Mouse (Mus musculus) midbrain, embryonic 16.5 days (tissue): ENCODE measurements around the gene Rapgef2. TPM values are rescaled to one million over a fixed set of nuclear protein-coding genes. Genes with fewer than 3 reads are reported as not detected.

Experiments used
- ATAC-seq: fragments of 200-750 bp; cut with Nextera tagmentation; 2 replicates; pipeline ENCODE4 v1.8.0; 2017; ENCODE audit warnings: moderate TSS enrichment
- H3K27ac ChIP-seq: fragments of 300-500 bp; sonication (generic); 2 replicates; pipeline ENCODE4 v1.5.1; 2014; ENCODE audit warnings: mild to moderate bottlenecking, low read length, mixed read lengths
- H3K27me3 ChIP-seq: fragments of 300-500 bp; sonication (generic); 2 replicates; pipeline ENCODE4 v1.6.1; 2014; ENCODE audit warnings: low read depth, low read length, mixed read lengths; ENCODE audit not compliant: control insufficient read depth, insufficient read depth
- H3K36me3 ChIP-seq: fragments of 300-500 bp; sonication (generic); 2 replicates; pipeline ENCODE4 v1.6.1; 2014; ENCODE audit warnings: mild to moderate bottlenecking, low read length, moderate library complexity, mixed read lengths; ENCODE audit not compliant: control insufficient read depth, insufficient read depth
- H3K4me1 ChIP-seq: fragments of 300-500 bp; sonication (generic); 2 replicates; pipeline ENCODE4 v1.6.1; 2014; ENCODE audit warnings: mild to moderate bottlenecking, low read length, mixed read lengths; ENCODE audit not compliant: control insufficient read depth, insufficient read depth
- H3K4me2 ChIP-seq: fragments of 300-500 bp; sonication (generic); 2 replicates; pipeline ENCODE4 v1.6.1; 2014; ENCODE audit warnings: mild to moderate bottlenecking, low read length, mixed read lengths
- H3K4me3 ChIP-seq: fragments of 300-500 bp; sonication (generic); 2 replicates; pipeline ENCODE4 v1.5.1; 2014; ENCODE audit warnings: low read depth, mild to moderate bottlenecking, low read length, moderate library complexity, mixed read lengths
- H3K9ac ChIP-seq: fragments of 300-500 bp; sonication (generic); 2 replicates; pipeline ENCODE4 v1.6.1; 2014; ENCODE audit warnings: low read depth, low read length, mixed read lengths
- H3K9me3 ChIP-seq: fragments of 300-500 bp; sonication (generic); replicated peaks from 2 replicates; pipeline ENCODE4 v1.6.1; 2014; ENCODE audit warnings: mild to moderate bottlenecking, low read length, mixed read lengths; ENCODE audit not compliant: control insufficient read depth, poor library complexity, severe bottlenecking
- WGBS: fragments of 180-500 bp; shearing (Covaris S2); extraction: QIAGEN DNeasy Blood & Tissue Kit; methylation state at CpG from one replicate; pipeline ENCODE4 v1.1.7; 2014; 5-methylcytosine and 5-hydroxymethylcytosine counted together
- polyA plus RNA-seq: library from polyadenylated mRNA; unstranded; fragments of >200 nt; fragmentation: Nextera tagmentation; extraction: Ambion mirVana; gene quantifications from 2 replicates; pipeline ENCODE4 v1.2.1, GENCODE M21; 2015

The Rapgef2 gene
- polyA plus RNA-seq, 1 experiment from 2014 or later: 15.6 TPM

DNA sequence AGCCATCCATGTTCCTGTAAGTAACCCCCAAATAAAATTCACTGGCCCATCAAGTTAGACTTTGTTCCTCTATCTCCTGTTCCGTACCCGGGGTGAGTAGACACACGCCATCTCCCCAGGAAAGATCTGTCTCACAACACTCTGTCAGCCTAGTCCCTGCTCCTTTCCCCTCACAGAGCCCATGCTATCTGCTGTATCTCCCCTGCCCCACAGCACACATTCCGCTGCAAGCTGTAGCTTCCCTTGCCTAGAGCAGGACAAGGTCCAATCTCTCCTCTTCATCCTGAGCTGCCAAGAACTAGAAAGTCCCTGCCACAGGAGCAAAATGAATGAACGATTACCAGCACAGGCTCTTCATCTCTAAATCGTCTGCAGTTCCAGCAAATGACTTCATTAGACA is 184.6 kb downstream of the Rapgef2 start:
- no peak overlapping the region for H3K4me3 ChIP-seq
- H3K27ac ChIP-seq: no peak overlapping the region
- H3K4me2 ChIP-seq: no peak overlapping the region
- H3K27me3 ChIP-seq: no peaks in the 10 kb centered on the region
- H3K36me3 ChIP-seq: peaks cover 11% of the 10 kb centered on the region
- no peaks in the 10 kb centered on the region for H3K4me1 ChIP-seq
- ATAC-seq: no peak
- no peak overlapping the region for H3K9ac ChIP-seq
- H3K9me3 ChIP-seq: no peaks in the 10 kb centered on the region
- 91% methylated on average over 6 of the region's 6 CpGs for WGBS

GRCm38 (mm10) chr3:79100831-79101230 is 185.5 kb downstream of the Rapgef2 start:
- Histone ChIP-seq H3K27me3 (no peaks in the 10 kb centered on the region), H3K9me3 (no peaks in the 10 kb centered on the region), H3K36me3 (peaks cover 9% of the 10 kb centered on the region), H3K9ac (no peak overlapping the region), H3K4me1 (no peaks in the 10 kb centered on the region), H3K4me3 (no peak overlapping the region), H3K4me2 (no peak overlapping the region), H3K27ac (no peak overlapping the region)
- 93% methylated on average over 7 of the region's 7 CpGs for WGBS
- no peak for ATAC-seq

DNA sequence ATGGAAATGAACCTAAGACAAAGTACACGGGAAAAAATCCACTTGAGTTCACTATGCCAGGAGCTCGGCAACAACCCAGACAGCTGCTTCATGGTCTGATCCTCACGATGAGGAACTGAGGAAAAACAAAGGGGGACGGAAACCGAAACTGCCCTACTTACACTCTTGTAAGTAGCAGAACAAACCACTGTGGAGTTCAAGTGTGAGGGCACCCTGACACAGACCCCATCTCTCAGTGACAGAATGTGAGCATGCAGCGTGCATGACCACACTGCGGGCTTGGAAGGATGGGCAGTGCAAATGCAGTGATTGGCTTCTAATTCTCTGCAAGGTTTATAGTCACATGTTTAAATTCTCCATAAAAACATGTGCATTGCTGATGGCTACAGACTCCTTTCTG is 197.2 kb downstream of the Rapgef2 start:
- H3K4me2 ChIP-seq: no peak overlapping the region
- peaks cover 51% of the 10 kb centered on the region for H3K36me3 ChIP-seq
- 84% methylated on average over 7 of the region's 7 CpGs for WGBS
- no peak for ATAC-seq
- H3K27ac ChIP-seq: no peak overlapping the region
- no peaks in the 10 kb centered on the region for H3K27me3 ChIP-seq
- H3K9ac ChIP-seq: no peak overlapping the region
- H3K4me3 ChIP-seq: no peak overlapping the region
- no peaks in the 10 kb centered on the region for H3K9me3 ChIP-seq
- H3K4me1 ChIP-seq: no peaks in the 10 kb centered on the region

- WGBS: 92% methylated on average over 5 of the region's 5 CpGs
- ATAC-seq: no peak
These were observed 197.9 kb downstream of the Rapgef2 start for GRCm38 (mm10) chr3:79088461-79088860.

GRCm38 (mm10) chr3:79086282-79086681 is 200.0 kb downstream of the Rapgef2 start:
- Histone ChIP-seq H3K27ac (no peak overlapping the region), H3K9ac (no peak overlapping the region), H3K4me2 (no peak overlapping the region), H3K9me3 (no peaks in the 10 kb centered on the region), H3K4me1 (no peaks in the 10 kb centered on the region), H3K27me3 (no peaks in the 10 kb centered on the region), H3K4me3 (no peak overlapping the region), H3K36me3 (peaks cover 42% of the 10 kb centered on the region)
- ATAC-seq: no peak
- WGBS: 91% methylated on average over 4 of the region's 4 CpGs

More at GRCm38 (mm10) chr3:79088461-79088860, 197.9 kb downstream of the Rapgef2 start:
- Histone ChIP-seq H3K4me2 (no peak overlapping the region), H3K36me3 (peaks cover 51% of the 10 kb centered on the region), H3K9me3 (no peaks in the 10 kb centered on the region), H3K9ac (no peak overlapping the region), H3K27ac (no peak overlapping the region), H3K27me3 (no peaks in the 10 kb centered on the region), H3K4me3 (no peak overlapping the region), H3K4me1 (no peaks in the 10 kb centered on the region)

- no peaks in the 10 kb centered on the region for H3K27me3 ChIP-seq
- no peak for ATAC-seq
- 95% methylated on average over 3 of the region's 3 CpGs for WGBS
- no peak overlapping the region for H3K4me3 ChIP-seq
- no peak overlapping the region for H3K9ac ChIP-seq
- H3K36me3 ChIP-seq: peaks cover 47% of the 10 kb centered on the region
- H3K9me3 ChIP-seq: no peaks in the 10 kb centered on the region
- no peak overlapping the region for H3K4me2 ChIP-seq
- no peaks in the 10 kb centered on the region for H3K4me1 ChIP-seq
- no peak overlapping the region for H3K27ac ChIP-seq
These were observed 202.4 kb downstream of the Rapgef2 start for GRCm38 (mm10) chr3:79083881-79084280.

DNA sequence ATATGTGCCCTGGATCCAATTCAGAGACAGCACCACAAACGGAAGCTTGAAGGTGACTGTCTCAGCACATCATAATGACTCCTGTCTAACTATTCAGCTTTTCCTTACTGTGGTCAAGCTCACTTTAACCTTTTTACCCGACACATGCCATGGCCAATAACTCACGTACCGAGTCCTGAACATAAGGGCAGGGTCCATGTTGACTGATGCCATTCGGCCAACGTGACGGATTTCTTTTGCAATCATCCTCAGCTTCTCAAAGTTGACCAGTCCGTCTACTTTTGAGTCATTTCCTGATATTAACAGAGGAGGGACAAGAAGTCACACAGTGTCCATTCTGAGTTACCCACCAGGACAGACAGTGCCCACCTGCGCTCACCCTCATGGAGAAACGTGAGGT is 203.3 kb downstream of the Rapgef2 start:
- no peak for ATAC-seq
- no peak overlapping the region for H3K4me2 ChIP-seq
- no peak overlapping the region for H3K4me3 ChIP-seq
- no peaks in the 10 kb centered on the region for H3K4me1 ChIP-seq
- no peaks in the 10 kb centered on the region for H3K27me3 ChIP-seq
- peaks cover 49% of the 10 kb centered on the region for H3K36me3 ChIP-seq
- WGBS: 97% methylated on average over 10 of the region's 10 CpGs
- no peak overlapping the region for H3K9ac ChIP-seq
- H3K9me3 ChIP-seq: no peaks in the 10 kb centered on the region
- H3K27ac ChIP-seq: no peak overlapping the region

DNA sequence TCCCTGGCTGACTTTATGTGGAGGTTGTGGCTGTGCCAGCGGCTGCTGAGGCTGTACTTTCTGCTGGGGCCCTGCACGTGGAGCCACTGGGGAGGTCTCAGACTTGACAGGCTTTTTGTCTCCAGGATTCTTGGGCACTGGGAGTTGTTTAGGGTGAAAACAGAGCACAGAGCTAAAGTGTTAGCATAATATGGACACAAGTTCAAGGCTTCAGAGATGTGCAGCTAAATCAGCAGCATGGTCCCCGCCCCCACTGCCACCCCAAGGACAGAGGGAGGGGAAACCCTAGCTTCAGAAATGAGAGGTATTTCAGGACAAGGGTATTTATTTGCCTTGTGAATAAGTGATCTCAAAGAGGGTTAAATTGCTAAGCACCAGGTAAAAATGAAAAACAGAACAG is 207.2 kb downstream of the Rapgef2 start:
- WGBS: 85% methylated on average over 3 of the region's 3 CpGs

DNA sequence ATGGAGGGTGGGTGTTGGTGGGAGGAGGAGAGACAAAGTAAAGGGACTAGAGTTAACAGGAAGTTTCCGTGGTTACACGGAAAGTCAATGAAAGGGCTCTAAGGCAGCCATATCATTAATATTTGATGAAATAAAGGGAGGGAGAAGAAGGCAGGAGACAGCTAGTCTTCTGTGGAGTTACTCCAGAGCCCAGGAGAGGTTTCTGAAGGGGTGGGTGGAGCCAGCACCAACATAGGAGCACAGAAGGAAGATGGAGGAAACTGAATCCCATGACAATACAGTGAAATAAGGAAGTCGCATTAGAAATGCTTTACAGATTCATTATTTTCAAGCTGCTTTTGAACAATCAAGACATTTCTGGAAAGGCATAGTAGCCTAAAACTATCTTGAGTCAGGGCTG is 211.3 kb downstream of the Rapgef2 start:
- WGBS: 86% methylated on average over 3 of the region's 3 CpGs
- Histone ChIP-seq H3K36me3 (peaks cover 17% of the 10 kb centered on the region), H3K9me3 (no peaks in the 10 kb centered on the region), H3K27ac (no peak overlapping the region), H3K4me1 (no peaks in the 10 kb centered on the region), H3K9ac (no peak overlapping the region), H3K4me2 (no peak overlapping the region), H3K4me3 (no peak overlapping the region), H3K27me3 (no peaks in the 10 kb centered on the region)
- no peak for ATAC-seq

More for the DNA sequence above, 207.2 kb downstream of the Rapgef2 start:
- H3K9ac ChIP-seq: no peak overlapping the region
- peaks cover 29% of the 10 kb centered on the region for H3K36me3 ChIP-seq
- H3K9me3 ChIP-seq: no peaks in the 10 kb centered on the region
- H3K4me3 ChIP-seq: no peak overlapping the region
- no peaks in the 10 kb centered on the region for H3K4me1 ChIP-seq
- no peak overlapping the region for H3K27ac ChIP-seq
- ATAC-seq: no peak
- no peak overlapping the region for H3K4me2 ChIP-seq
- H3K27me3 ChIP-seq: no peaks in the 10 kb centered on the region
